Mouse (Mus musculus): ENCODE data around the gene Cryaa.
"Not testable (repeated sequence)": the region's sequence is repeated elsewhere in the genome, so short reads cannot be mapped to it uniquely, and the experiment has no call there.

The Cryaa gene

DNA sequence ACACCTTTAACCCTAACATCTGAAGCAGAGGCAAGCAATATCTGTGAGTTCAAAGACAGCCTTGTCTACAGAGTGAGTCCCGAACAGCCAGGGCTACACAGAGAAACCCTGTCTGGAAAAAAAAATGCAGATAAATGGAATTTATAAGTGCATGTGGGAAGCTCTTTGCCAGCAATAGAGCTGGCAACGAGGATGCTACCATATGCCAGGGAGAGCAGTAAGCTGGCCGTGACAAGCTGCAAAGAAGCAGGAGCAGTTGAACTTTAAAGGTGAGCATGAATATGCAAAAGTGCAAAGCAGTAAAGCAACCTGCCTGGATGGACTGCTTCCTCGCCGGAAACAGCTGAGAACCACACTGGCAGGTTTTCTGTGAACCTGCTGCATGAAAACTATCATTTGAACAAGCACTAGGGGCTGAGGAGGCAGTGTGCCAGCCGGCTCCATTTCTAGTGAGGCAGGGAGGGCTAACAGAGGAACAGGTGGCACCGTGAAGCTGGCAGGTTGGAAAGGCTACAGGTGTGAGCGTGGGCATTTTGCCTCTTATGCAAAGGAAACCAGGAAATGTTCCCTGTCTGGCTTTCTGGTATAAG lies 16.9 kb upstream of the Cryaa start:
- DNase-seq: no peak

GRCm38 (mm10) chr17:31662855-31663254 lies 14.8 kb upstream of the Cryaa start:
- DNase-seq: peak; percentile 47 to 53

GRCm38 (mm10) chr17:31664760-31665159 lies 12.8 kb upstream of the Cryaa start:
- DNase-seq: peak; percentile 88 to 90

DNA sequence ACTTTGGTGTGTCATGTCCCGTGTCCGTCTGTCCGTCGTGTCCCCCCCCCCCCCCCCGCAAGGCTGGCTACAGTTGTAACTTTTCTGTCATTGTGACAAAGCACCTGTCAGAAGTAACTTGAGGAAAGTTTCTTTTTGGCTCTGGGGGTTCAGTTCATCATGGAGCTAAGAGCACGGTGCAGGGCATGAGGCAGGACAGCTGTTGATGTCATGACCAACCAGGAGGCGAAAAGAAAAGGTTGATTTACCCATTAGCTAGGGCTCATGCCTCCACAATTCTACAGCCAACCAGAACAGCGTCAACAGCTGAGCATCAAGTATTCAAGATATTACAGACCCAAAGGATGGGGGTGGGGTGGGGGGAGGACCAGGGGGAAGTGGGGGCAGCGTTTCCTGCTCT lies 9.3 kb upstream of the Cryaa start:
- DNase-seq: no peak

- DNase-seq: no peak
These were observed 7.4 kb upstream of the Cryaa start for GRCm38 (mm10) chr17:31670163-31670562.

DNA sequence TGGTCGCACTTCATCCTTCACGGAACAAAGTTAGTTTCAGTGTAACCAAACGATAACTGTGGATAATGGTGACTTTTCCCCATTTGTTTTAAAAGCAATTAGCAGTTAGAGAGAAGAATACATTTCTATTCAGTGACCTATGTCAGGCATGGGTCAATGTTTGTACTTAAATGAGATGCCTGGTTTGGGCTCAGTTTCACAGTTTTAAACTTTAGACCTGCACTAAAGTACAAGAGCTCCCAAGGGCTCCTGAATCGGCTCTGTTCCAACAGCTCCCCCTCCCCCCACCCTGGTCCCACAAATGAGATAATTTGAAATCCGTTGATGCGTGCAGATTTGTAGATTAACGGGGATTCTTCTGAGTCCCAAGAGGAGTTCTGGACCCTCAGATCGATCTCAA lies 5.9 kb upstream of the Cryaa start:
- DNase-seq: no peak

DNA sequence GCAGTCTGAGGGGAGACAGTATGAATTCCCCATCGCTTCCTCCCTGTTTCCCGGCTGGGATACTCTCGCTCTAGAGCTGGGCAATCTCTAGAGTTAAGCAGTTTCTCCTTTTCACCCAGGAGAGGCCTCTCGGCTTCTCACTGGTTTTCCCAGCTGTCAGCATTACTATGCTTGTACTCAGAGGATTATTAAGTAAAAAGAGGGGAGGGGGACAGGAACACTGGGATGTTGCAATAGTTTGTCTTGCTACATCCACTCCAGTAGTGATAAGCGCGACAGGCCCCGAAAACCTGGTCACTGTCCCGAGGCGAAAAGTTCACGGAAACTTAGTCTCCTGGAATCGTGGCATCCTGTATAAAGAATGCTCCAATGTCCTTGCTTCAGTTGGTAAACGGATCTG lies 5.3 kb upstream of the Cryaa start:
- no peak for DNase-seq

DNA sequence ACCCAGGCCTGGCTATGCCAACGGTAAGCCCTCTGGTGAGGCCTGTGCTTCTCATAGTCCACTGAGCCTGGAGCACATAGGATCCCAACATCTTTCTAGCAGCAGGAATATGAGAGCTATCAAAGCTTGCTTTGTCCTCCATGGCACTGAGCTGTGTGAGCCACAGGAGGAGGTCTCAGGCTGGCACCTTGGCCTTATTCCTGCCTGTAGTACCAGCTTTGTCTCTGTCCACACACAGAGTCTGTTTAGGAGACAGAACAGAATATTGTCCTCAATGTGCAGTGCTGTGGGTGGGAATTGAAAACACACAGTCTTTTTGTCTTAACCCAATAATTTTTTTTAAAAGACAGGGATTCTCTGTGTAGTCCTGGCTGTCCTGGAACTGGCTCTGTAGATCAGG lies 3.2 kb upstream of the Cryaa start:
- no peak for DNase-seq

GRCm38 (mm10) chr17:31680450-31680849 lies 2.8 kb downstream of the Cryaa start:
- no peak for DNase-seq

DNA sequence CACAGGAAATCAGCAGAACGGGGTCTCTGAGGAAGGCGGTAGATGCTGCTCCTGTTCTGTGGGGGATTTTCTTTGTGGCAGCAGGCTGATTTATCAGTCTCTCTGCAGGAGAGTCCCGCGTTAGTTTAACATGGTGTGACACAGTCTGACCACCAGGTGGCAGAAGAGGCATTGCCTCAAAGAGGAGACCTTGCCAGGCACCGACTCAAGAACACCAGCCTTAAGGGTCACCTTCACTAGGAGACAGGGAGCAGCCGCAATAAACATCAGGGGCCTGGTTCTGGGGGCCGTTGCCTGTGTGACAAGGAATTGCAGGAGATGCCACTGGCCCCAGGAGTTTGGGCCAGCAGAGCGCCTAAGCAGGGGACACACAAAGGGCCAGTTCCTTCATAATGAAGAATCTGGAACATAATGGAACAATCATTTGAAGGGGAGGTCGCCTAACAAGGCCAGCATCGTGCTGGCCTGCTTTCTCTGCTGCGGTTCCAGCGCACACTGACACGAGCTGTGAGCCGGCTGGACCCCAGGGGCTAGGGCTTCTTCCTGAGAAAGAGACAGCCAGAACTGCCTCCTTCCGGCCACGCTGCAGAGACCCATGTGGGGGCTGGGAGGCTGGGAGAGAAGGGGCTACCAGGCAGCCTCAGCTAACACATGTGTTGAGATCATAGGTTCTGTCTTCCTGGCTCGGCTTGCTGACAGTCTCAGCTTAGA lies 8.1 kb downstream of the Cryaa start:
- DNase-seq: peak; percentile 88 to 89

GRCm38 (mm10) chr17:31686225-31686564 lies 8.6 kb downstream of the Cryaa start:
- DNase-seq: no peak

- DNase-seq: no peak
These were observed 10.5 kb downstream of the Cryaa start for GRCm38 (mm10) chr17:31688112-31688511.

GRCm38 (mm10) chr17:31689606-31690005 lies 12.0 kb downstream of the Cryaa start:
- no peak for DNase-seq

DNA sequence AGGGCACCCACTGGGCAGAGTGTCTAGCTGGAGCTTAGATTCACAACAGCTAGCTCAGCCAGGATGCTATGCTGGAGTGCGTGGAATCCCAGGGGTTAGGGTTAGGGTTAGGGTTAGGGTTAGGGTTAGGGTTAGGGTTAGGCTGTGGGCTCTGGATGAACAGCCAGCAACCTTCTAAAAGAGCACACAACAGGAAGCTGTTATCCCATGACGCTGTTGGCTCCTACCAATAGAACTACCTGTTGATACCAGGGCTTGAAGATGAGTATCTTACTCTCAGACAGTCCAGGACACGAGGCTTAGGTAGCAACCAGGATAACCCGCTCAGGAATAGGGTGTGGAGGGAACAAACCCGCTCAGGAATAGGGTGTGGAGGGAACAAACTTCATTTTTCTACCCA lies 15.3 kb downstream of the Cryaa start:
- peak in 1 of 2 experiments; percentile 21 for DNase-seq

DNA sequence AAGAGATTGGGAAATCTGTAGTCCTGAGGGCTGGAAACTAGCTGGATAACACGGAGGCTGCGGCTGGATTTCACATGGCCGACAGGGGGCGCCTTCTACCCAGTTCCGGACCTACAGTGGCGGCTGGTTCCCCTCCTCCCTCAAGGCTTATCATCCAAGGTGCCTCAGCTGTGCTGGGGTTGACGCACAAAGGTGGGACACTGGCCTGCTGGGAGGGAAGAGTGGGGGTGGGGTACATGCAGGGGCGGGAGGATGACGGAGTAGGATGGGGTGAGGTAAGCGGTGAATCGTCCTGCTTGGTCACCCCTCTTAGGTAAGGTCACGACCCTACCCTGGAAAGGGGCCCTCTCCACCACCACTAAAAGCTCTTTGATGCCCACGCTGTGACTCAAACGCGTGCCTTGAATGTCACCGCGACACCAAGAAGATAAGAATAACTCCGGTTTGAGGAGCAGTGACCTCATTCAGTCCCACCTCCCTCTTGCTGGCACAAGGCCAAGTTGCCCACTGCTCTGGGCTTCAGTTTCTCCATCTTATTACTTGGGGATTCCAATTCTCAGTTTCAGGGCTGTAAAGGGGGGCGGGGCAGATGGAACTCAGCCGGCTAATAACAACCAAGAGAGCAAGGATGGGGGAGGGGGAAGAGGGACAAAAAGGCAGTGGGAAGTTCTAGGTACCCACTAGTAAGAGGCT lies 15.9 kb downstream of the Cryaa start:
- DNase-seq: peak; percentile 90 to 91

DNA sequence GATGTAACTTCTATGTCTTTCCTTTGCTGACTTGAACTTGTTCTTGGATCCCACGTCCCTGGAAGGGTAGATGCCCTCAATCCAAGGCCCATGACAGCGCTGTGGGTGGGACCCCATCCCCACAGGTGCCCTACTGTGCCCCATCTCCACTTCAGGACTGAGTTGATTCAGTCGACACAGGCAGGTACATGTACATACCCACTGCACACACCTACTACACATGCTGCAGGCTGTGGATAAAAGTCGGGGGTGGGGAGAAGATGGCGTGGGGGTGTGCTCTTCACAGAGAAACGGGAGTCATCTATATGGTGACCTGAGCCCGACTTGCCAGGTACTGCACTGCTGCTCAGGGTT lies 16.4 kb downstream of the Cryaa start:
- DNase-seq: no peak

GRCm38 (mm10) chr17:31694949-31695348 lies 17.3 kb downstream of the Cryaa start:
- no peak for DNase-seq

DNA sequence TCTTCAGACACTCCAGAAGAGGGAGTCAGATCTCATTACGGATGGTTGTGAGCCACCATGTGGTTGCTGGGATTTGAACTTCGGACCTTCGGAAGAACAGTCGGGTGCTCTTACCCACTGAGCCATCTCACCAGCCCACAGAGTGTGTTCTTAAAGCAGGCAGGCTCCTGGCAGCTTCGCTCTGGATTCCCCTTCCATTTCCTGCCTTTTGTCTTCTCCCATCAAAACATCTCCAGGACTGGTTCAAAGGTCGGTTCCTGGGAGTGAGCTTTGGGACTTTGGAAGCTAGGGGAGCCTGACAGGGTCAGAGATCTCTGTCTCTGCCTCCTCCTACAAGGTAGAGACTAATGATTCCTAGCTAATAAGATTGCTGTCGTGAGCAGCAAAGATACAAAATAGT lies 17.7 kb downstream of the Cryaa start:
- DNase-seq: not testable (repeated sequence)

- DNase-seq: no peak
These were observed 20.7 kb downstream of the Cryaa start for GRCm38 (mm10) chr17:31698347-31698746.

DNA sequence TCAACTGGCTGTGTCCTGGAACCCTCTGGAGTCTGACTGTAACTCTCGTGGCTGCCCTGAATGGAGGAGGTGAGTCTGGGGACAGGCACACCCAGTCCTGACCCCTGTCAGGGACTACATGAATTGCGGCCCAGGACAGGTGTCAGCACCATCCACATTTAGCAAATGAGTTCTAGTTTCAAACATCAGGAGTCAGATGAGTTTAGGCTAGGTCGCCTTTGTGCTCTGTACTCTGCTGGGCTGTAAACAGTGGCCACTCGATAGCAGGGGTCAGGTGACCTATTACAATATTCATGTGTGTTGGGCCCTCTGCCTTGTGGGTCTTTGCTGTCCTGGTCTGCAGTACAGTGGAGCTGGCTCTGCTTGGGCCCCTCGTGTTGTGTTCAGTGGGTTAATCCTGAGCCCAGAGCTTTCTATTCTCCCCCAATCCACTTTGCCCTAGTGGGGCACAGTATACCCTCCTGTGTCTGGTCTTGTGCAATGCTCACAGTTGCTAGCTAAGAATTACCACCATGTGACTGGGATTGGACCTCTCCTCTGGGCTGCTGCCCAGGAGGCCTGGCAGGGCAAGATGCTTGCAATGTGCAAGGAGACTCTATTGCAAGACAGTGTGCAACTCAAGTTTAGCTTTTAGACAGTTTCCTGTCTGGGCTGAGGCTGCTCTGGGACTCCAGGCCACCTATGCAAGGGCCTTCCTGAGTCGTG lies 25.8 kb downstream of the Cryaa start:
- no peak for DNase-seq

GRCm38 (mm10) chr17:31705271-31706020 lies 27.8 kb downstream of the Cryaa start:
- DNase-seq: no peak

- DNase-seq: no peak
These were observed 31.6 kb downstream of the Cryaa start for GRCm38 (mm10) chr17:31709121-31709741.

- no peak for DNase-seq
These were observed 32.8 kb downstream of the Cryaa start for GRCm38 (mm10) chr17:31710455-31710854.
